Mouse (Mus musculus): ENCODE data around the gene Rftn1. TPM values are rescaled to one million over a fixed set of nuclear protein-coding genes. Genes with fewer than 3 reads are reported as not detected.

Gene Rftn1
- polyA plus RNA-seq, 1 experiment = 6.8 TPM

DNA sequence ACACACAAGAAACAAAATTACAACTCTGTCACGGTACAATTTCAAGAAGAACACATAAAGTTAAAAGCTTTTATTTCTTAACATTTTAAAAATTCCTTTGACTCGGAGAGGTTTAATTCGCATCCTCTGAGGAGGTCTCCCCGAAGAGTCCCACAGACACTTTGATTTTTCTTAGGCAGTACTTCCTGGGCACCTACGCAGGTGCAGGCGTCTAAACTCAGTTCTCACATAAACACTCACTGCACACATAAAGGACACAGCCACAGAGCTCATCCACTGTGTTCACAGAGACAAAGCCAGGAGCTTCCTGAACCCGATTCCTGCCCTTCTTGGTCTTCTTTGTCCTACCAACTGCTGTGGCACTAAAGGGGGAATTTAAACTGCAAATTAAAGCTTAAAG, 48.3 kb downstream of the Rftn1 start:
- peaks cover 21% of the 10 kb centered on the region for H3K9me3 ChIP-seq
- H3K27me3 ChIP-seq (replicated peaks) = peaks cover 10% of the 10 kb centered on the region
- peaks cover 24% of the 10 kb centered on the region for H3K36me3 ChIP-seq (replicated peaks; ENCODE audit: low read length)
- TF ChIP-seq FLI1 (IDR thresholded peaks at IDR 0.05; ENCODE audit: low read length) = no peak
- TF ChIP-seq GATA1 (IDR thresholded peaks at IDR 0.05; ENCODE audit: borderline replicate concordance, low read length) = no peak
- H3K4me3 ChIP-seq (replicated peaks) = no peak overlapping the region
- no peaks in the 10 kb centered on the region for H3K4me1 ChIP-seq

DNA sequence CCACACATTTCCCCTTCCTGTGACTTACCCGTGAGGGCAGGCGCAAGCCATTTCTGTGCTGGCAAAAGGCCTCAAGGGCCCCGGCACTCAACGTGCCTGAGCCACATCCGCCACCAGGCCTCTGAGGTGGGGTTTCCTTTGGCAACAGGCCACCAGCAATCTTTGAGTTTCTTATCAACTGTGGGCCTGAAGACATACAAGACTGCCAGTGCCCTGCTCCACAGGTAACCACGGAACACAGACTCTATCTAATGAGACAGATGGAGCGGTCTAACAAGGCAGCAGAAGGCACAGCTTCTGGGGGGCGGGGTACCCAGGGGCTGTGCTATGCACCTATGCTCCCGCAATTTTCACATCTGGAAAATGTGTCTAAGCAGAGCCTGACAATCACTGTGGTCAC, 54.4 kb downstream of the Rftn1 start:
- H3K36me3 ChIP-seq (replicated peaks; ENCODE audit: low read length) = no peaks in the 10 kb centered on the region
- H3K4me3 ChIP-seq (replicated peaks) = no peak overlapping the region
- TF ChIP-seq FLI1 (IDR thresholded peaks at IDR 0.05; ENCODE audit: low read length) = no peak
- TF ChIP-seq GATA1 (IDR thresholded peaks at IDR 0.05; ENCODE audit: borderline replicate concordance, low read length) = no peak
- H3K27me3 ChIP-seq (replicated peaks) = peaks cover 25% of the 10 kb centered on the region
- H3K4me1 ChIP-seq = peaks cover 4% of the 10 kb centered on the region
- peaks cover 3% of the 10 kb centered on the region; the same call in 1 of the 2 replicates for H3K9me3 ChIP-seq

DNA sequence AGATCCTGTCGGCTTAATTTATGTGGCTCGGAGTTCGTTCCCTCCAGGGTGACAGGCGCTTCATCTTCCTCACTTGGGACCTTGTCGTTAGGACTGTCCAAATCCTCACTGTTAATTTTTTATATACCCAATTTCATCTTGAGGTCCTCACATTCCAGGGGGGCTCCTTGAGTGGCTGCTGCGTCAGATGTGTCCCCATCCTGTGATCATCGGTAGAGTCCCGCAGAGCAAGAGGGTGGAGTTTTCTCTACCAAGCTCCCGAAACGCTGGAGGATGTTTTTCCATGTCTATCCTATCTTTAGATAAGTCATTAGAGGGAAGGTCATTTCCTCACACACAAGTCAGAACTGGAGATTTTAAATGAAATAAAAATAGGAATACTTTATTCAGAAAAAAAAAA, 55.0 kb downstream of the Rftn1 start:
- peaks cover 4% of the 10 kb centered on the region for H3K4me1 ChIP-seq

DNA sequence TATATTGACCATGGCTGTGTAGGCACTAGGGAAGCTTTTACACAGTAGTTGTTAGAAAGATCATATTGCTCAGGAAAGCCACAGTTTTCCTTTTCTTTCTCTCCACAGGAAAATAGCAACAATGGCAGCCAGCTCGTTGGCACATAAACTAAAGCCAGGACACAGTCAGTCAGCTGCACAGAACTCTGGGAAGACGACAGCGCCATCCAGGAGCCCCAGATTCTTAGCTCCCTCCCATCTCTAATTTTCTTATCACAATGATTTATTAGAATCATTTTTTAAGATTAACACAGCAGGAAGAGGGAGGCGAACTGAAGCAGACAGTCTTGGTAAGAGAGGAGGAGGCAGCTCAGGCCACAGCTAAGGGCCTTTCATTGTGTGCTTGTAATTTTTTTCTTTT, 58.8 kb downstream of the Rftn1 start:
- H3K9me3 ChIP-seq = peaks cover 3% of the 10 kb centered on the region; the same call in 1 of the 2 replicates
- peaks cover 17% of the 10 kb centered on the region for H3K27me3 ChIP-seq (replicated peaks)
- peaks cover 4% of the 10 kb centered on the region for H3K4me1 ChIP-seq

More for the DNA sequence above, 55.0 kb downstream of the Rftn1 start:
- no peak for TF ChIP-seq GATA1 (IDR thresholded peaks at IDR 0.05; ENCODE audit: borderline replicate concordance, low read length)
- TF ChIP-seq FLI1 (IDR thresholded peaks at IDR 0.05; ENCODE audit: low read length) = no peak
- H3K9me3 ChIP-seq = peaks cover 3% of the 10 kb centered on the region; the same call in 1 of the 2 replicates
- no peak overlapping the region for H3K4me3 ChIP-seq (replicated peaks)
- no peaks in the 10 kb centered on the region for H3K36me3 ChIP-seq (replicated peaks; ENCODE audit: low read length)
- H3K27me3 ChIP-seq (replicated peaks) = peaks cover 25% of the 10 kb centered on the region

DNA sequence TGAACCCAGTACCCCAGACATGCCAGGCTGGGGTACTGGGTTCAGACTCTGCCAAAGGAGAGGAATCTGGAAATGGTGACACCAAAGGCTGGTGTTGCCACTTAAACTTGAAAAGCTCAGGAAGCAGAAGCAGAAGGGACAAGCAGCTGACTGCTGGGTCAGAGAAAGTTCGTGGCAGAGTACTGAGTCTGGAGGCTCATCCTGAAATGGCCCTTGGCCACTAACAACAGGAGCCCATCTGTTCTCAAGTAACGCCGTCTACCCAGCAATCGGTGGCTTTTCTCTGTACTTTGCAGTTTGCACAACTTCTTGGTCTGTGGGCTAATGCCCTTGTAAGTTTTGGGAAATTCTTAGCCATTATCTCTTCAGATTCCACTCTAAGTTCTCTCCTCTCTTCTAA, 60.1 kb downstream of the Rftn1 start:
- H3K9me3 ChIP-seq = peaks cover 3% of the 10 kb centered on the region; the same call in 1 of the 2 replicates

More for the DNA sequence above, 58.8 kb downstream of the Rftn1 start:
- no peak overlapping the region for H3K4me3 ChIP-seq (replicated peaks)
- TF ChIP-seq GATA1 (IDR thresholded peaks at IDR 0.05; ENCODE audit: borderline replicate concordance, low read length) (no peak), FLI1 (IDR thresholded peaks at IDR 0.05; ENCODE audit: low read length) (no peak)
- no peaks in the 10 kb centered on the region for H3K36me3 ChIP-seq (replicated peaks; ENCODE audit: low read length)

DNA sequence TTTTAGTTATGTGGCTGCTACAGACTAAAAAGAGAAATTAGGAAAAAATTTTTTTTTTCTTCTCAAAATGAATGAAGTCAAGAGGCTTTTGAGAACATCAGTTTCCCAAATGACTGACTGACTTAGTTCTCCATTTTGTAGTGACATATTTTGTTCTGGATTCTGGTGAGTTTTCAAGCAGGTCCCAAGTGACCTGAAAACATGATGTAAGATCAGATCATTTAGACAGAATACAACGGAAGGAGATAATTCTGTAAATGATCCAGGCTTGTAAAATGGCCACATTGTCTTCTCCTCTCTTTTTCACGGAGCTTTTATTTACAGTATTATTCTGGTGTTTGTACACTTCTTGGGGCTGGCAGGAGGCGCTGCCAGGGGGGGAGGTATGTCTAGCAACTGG, 62.1 kb downstream of the Rftn1 start:
- Histone ChIP-seq H3K4me1 (peaks cover 5% of the 10 kb centered on the region; the same call in 1 of the 2 replicates), H3K27me3 (replicated peaks) (peaks cover 2% of the 10 kb centered on the region), H3K4me3 (replicated peaks) (no peak overlapping the region), H3K9me3 (peaks cover 3% of the 10 kb centered on the region; the same call in 1 of the 2 replicates), H3K36me3 (replicated peaks; ENCODE audit: low read length) (no peaks in the 10 kb centered on the region)
- no peak for TF ChIP-seq FLI1 (IDR thresholded peaks at IDR 0.05; ENCODE audit: low read length)
- TF ChIP-seq GATA1 (IDR thresholded peaks at IDR 0.05; ENCODE audit: borderline replicate concordance, low read length) = no peak

More for the DNA sequence above, 60.1 kb downstream of the Rftn1 start:
- peaks cover 13% of the 10 kb centered on the region for H3K27me3 ChIP-seq (replicated peaks)
- H3K36me3 ChIP-seq (replicated peaks; ENCODE audit: low read length) = no peaks in the 10 kb centered on the region
- no peak overlapping the region for H3K4me3 ChIP-seq (replicated peaks)
- peaks cover 1% of the 10 kb centered on the region; the same call in 1 of the 2 replicates for H3K4me1 ChIP-seq
- TF ChIP-seq GATA1 (IDR thresholded peaks at IDR 0.05; ENCODE audit: borderline replicate concordance, low read length) (no peak), FLI1 (IDR thresholded peaks at IDR 0.05; ENCODE audit: low read length) (no peak)

DNA sequence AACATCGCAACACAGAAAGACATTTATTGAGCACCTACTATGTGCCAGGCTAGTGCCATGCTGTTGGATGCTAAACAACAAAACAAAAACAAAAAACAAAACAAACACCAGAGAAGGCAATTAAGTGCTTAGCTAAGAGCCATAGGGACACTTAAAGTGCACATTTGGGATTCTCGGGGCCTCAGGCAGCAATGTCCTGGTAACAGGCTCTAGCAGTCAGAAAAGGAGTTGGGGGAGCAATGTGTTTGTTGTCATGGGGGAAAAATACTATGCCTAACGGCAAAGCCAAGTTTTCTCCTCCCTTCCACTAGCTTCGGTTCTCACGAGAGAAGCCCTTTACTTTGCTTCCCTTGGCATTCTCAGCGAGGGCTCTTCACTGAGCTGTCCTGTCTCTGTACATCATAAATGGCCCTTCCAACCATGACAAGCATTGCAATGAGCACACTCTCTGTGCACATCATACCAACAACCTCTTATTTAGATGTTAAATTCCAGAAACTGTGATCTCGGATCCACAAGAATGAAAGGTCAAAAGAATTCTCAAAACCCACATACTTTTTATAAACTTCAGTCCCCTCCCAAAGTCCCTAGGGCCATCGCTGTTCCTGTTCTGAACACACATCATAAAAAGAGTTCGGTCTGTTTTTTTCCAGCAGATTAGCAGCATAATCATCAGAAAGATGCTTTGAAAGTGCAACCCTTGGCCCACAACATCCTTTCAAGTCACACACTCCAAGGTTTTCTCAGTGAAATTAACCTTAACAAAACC, 63.2 kb downstream of the Rftn1 start:
- H3K36me3 ChIP-seq (replicated peaks; ENCODE audit: low read length) = no peaks in the 10 kb centered on the region
- TF ChIP-seq FLI1 (IDR thresholded peaks at IDR 0.05; ENCODE audit: low read length) (no peak), GATA1 (IDR thresholded peaks at IDR 0.05; ENCODE audit: borderline replicate concordance, low read length) (no peak)
- peaks cover 2% of the 10 kb centered on the region for H3K27me3 ChIP-seq (replicated peaks)
- H3K9me3 ChIP-seq = no peaks in the 10 kb centered on the region
- H3K4me1 ChIP-seq = peaks cover 5% of the 10 kb centered on the region; the same call in 1 of the 2 replicates
- no peak overlapping the region for H3K4me3 ChIP-seq (replicated peaks)

DNA sequence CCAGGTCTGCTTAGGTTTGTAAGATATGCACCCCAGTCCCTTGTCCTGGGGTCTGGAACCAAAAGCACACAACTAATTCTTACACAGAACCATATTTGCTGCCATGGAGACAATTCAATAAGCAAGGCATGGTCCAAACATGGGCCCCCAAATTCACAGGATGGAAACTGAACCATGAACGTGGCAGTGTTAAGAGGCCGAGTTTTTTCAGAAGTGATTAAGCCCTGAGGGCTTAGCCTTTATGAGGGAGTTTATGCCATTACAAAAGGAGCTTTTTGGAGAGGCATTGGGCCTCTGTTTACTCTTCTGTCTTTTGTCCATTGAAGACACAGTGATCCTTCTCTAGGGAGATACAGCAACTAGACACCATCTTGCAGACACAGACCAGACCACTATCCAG, 63.9 kb downstream of the Rftn1 start:
- Histone ChIP-seq H3K9me3 (no peaks in the 10 kb centered on the region), H3K4me1 (peaks cover 5% of the 10 kb centered on the region; the same call in 1 of the 2 replicates), H3K4me3 (replicated peaks) (no peak overlapping the region), H3K36me3 (replicated peaks; ENCODE audit: low read length) (no peaks in the 10 kb centered on the region), H3K27me3 (replicated peaks) (peaks cover 2% of the 10 kb centered on the region)
- TF ChIP-seq GATA1 (IDR thresholded peaks at IDR 0.05; ENCODE audit: borderline replicate concordance, low read length) (no peak), FLI1 (IDR thresholded peaks at IDR 0.05; ENCODE audit: low read length) (no peak)

DNA sequence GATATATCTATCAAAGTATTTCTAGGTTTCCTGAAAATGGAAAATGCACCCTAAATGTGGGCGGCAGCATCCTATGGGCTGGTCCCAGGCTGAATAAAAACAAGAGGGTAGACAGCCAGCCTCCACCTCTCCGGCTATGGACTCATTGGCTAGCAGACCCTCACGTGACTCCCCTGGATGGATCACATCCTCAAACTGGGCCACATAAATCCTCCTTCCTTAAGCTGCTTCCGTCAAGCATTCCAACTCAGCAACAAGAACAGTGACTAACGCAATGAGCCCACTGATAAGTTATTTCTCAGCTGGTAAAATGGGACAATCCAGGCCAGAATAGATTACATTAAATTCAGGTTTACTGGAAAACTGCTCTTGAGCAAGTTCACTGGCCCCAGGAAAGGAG, 64.6 kb downstream of the Rftn1 start:
- Histone ChIP-seq H3K9me3 (no peaks in the 10 kb centered on the region), H3K36me3 (replicated peaks; ENCODE audit: low read length) (no peaks in the 10 kb centered on the region), H3K27me3 (replicated peaks) (peaks cover 2% of the 10 kb centered on the region), H3K4me1 (peaks cover 5% of the 10 kb centered on the region; the same call in 1 of the 2 replicates), H3K4me3 (replicated peaks) (no peak overlapping the region)
- TF ChIP-seq FLI1 (IDR thresholded peaks at IDR 0.05; ENCODE audit: low read length) (no peak), GATA1 (IDR thresholded peaks at IDR 0.05; ENCODE audit: borderline replicate concordance, low read length) (no peak)

DNA sequence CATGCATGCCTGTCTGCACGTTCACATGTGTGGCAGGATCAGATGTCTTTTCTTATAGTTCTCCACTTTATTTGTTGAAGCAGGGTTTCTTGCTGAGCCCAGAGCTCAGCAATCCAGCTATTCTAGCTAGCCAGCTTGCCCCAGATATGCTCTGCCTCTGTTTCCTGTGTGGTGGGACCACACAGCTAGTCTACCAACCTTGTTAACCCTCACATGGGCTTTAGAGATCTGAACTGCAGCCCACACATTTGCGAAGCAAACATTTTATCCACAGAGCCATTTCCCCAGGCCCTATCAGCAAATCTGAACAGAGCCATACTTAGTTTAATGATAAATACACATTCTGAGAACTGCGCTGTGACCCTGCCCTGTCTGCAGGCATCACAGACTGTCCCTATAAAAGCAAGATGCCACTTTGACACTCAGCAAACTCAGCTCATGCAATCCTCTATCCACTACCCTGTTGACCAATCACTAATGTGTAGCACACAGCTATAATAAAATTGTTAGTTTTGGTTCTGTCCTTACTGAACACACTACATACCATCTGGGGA, 65.2 kb downstream of the Rftn1 start:
- Histone ChIP-seq H3K9me3 (no peaks in the 10 kb centered on the region), H3K4me1 (peaks cover 5% of the 10 kb centered on the region; the same call in 1 of the 2 replicates), H3K27me3 (replicated peaks) (peaks cover 2% of the 10 kb centered on the region), H3K4me3 (replicated peaks) (no peak overlapping the region), H3K36me3 (replicated peaks; ENCODE audit: low read length) (no peaks in the 10 kb centered on the region)
- no peak for TF ChIP-seq FLI1 (IDR thresholded peaks at IDR 0.05; ENCODE audit: low read length)
- no peak for TF ChIP-seq GATA1 (IDR thresholded peaks at IDR 0.05; ENCODE audit: borderline replicate concordance, low read length)

Data from megakaryocyte, embryonic 14.5 days (primary cell).